Mouse (Mus musculus) CH12.LX (cell line): ENCODE data around the gene Krt19.

Source experiments
- CHD1 ChIP-seq: IDR thresholded peaks from 2 replicates; pipeline ENCODE4 v1.6.1; 2012; ENCODE audit warnings: low read depth, low read length, improper control_type of control experiment, inconsistent platforms
- CTCF ChIP-seq, 2 experiments: IDR thresholded peaks in 1 of 2; conservative IDR thresholded peaks in 1 of 2; 2 replicates each; pipeline ENCODE4 v1.5.1; 2011 to 2012; ENCODE audit warnings: low read depth in 2 of 2, low read length in 2 of 2, improper control_type of control experiment in 1 of 2, inconsistent platforms in 1 of 2, mild to moderate bottlenecking in 1 of 2, moderate library complexity in 1 of 2
- EP300 ChIP-seq: IDR thresholded peaks from 2 replicates; pipeline ENCODE4 v1.6.1; 2011; ENCODE audit warnings: low read length, improper control_type of control experiment
- MAX ChIP-seq: IDR thresholded peaks from 2 replicates; pipeline ENCODE4 v1.6.1; 2011; ENCODE audit warnings: low read length, improper control_type of control experiment
- POLR2A ChIP-seq: IDR thresholded peaks from 2 replicates; pipeline ENCODE4 v1.6.1; 2011; ENCODE audit warnings: low read depth, mild to moderate bottlenecking, improper control_type of control experiment, low read length
- SIN3A ChIP-seq: IDR thresholded peaks from 2 replicates; pipeline ENCODE4 v1.6.1; 2012; ENCODE audit warnings: low read length, improper control_type of control experiment, inconsistent platforms
- ZC3H11A ChIP-seq: IDR thresholded peaks from 2 replicates; pipeline ENCODE4 v1.6.1; 2012; ENCODE audit warnings: low read depth, mild to moderate bottlenecking, inconsistent platforms, low read length, improper control_type of control experiment

DNA sequence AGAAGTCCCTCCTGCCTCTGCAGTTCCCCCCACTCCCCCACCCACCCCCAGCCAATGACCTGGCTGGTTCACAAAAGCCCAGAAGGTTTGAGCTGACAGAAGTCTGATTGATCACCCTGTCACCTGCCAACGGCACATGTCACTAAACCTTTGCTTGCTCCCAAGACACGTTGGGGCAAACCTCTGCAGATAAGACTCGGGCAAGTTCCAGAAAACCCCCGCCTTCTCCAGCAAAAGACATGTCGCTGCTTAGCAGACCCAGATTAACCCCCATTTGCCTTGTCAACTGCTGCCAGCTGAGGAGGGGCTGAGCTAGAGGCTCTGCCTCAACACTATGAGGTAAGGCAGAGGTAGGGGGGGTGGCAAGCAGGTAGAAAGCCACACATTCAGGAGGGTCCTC lies 11.9 kb downstream of the Krt19 start:
- TF ChIP-seq EP300 (no peak), CTCF (conservative IDR thresholded peaks at IDR 0.05 in 1 of 2, IDR thresholded peaks at IDR 0.05 in 1 of 2; ENCODE audit: low read depth in 2 of 2, low read length in 2 of 2) (no peak), MAX (no peak), SIN3A (no peak), POLR2A (no peak), CHD1 (no peak), ZC3H11A (no peak)
